Mouse (Mus musculus): ENCODE data around the gene Defb19.

The Defb19 gene

GRCm38 (mm10) chr2:152580107-152580506, at the start of gene Defb19:
TSS of gene Defb19 (minus strand) at chr2:152580312.
- no peak for DNase-seq (ENCODE audit: low spot score)

GRCm38 (mm10) chr2:152629904-152630303, 49.8 kb upstream of the Defb19 start:
- no peak for DNase-seq (ENCODE audit: low spot score)

GRCm38 (mm10) chr2:152629239-152629638, 49.1 kb upstream of the Defb19 start:
- no peak for DNase-seq (ENCODE audit: low spot score)

- DNase-seq (ENCODE audit: low spot score), result no peak
These were observed 48.0 kb upstream of the Defb19 start for GRCm38 (mm10) chr2:152628066-152628465.

- DNase-seq (ENCODE audit: low spot score), result no peak
These were observed 46.9 kb upstream of the Defb19 start, which contains the start of gene Rem1 for GRCm38 (mm10) chr2:152626774-152627591. TSS of gene Rem1 (plus strand) at chr2:152626951.

GRCm38 (mm10) chr2:152625256-152625655, 45.1 kb upstream of the Defb19 start:
- DNase-seq (ENCODE audit: low spot score), result no peak

- no peak for DNase-seq (ENCODE audit: low spot score)
These were observed 44.5 kb upstream of the Defb19 start for GRCm38 (mm10) chr2:152624566-152624965.

- no peak for DNase-seq (ENCODE audit: low spot score)
These were observed 42.8 kb upstream of the Defb19 start, which contains the start of gene Defb25 for GRCm38 (mm10) chr2:152622953-152623352. TSS of gene Defb25 (minus strand) at chr2:152623053.

- no peak for DNase-seq (ENCODE audit: low spot score)
These were observed 42.0 kb upstream of the Defb19 start for GRCm38 (mm10) chr2:152622151-152622550.

GRCm38 (mm10) chr2:152620367-152621134, 40.4 kb upstream of the Defb19 start:
- no peak for DNase-seq (ENCODE audit: low spot score)

GRCm38 (mm10) chr2:152617374-152617773, 37.3 kb upstream of the Defb19 start:
- no peak for DNase-seq (ENCODE audit: low spot score)

GRCm38 (mm10) chr2:152616470-152616869, 36.4 kb upstream of the Defb19 start:
- DNase-seq (ENCODE audit: low spot score), result no peak

- peak; percentile 42 for DNase-seq (ENCODE audit: low spot score)
These were observed 35.5 kb upstream of the Defb19 start for GRCm38 (mm10) chr2:152615563-152615962.

- DNase-seq (ENCODE audit: low spot score), result peak; percentile 61
These were observed 32.1 kb upstream of the Defb19 start for GRCm38 (mm10) chr2:152612193-152612592.

GRCm38 (mm10) chr2:152608719-152609118, 28.6 kb upstream of the Defb19 start:
- DNase-seq (ENCODE audit: low spot score), result no peak

- no peak for DNase-seq (ENCODE audit: low spot score)
These were observed 27.6 kb upstream of the Defb19 start for GRCm38 (mm10) chr2:152607746-152608145.

- DNase-seq (ENCODE audit: low spot score), result peak; percentile 26
These were observed 23.9 kb upstream of the Defb19 start, which contains the start of gene Defb36 for GRCm38 (mm10) chr2:152604057-152604456. TSS of gene Defb36 (plus strand) at chr2:152604327.

- no peak for DNase-seq (ENCODE audit: low spot score)
These were observed 21.3 kb upstream of the Defb19 start for GRCm38 (mm10) chr2:152601275-152601960.

- no peak for DNase-seq (ENCODE audit: low spot score)
These were observed 20.0 kb upstream of the Defb19 start for GRCm38 (mm10) chr2:152600076-152600475.

GRCm38 (mm10) chr2:152599299-152599698, 19.2 kb upstream of the Defb19 start, which contains the start of gene Defb45:
TSS of gene Defb45 (minus strand) at chr2:152599399.
- DNase-seq (ENCODE audit: low spot score), result no peak

- DNase-seq (ENCODE audit: low spot score), result no peak
These were observed 8.9 kb upstream of the Defb19 start for GRCm38 (mm10) chr2:152589021-152589420.

GRCm38 (mm10) chr2:152588450-152588849, 8.3 kb upstream of the Defb19 start:
- DNase-seq (ENCODE audit: low spot score), result no peak
